Mouse (Mus musculus): ENCODE measurements around the gene Slc6a21. TPM values are rescaled to one million over a fixed set of nuclear protein-coding genes. Genes with fewer than 3 reads are reported as not detected.

The Slc6a21 gene
- polyA plus RNA-seq, 1 experiment: 0.43 TPM

- TF ChIP-seq POLR2A (IDR thresholded peaks at IDR 0.05; ENCODE audit: low read depth, low read length): no peak
- no peak for TF ChIP-seq CTCF (IDR thresholded peaks at IDR 0.05; ENCODE audit: extremely low read depth, insufficient read depth, insufficient read length, insufficient replicate concordance)
- Histone ChIP-seq H3K36me3 (ENCODE audit: control insufficient read depth, insufficient read depth, low read length) (no peaks in the 10 kb centered on the region), H3K4me1 (ENCODE audit: control insufficient read depth, insufficient read depth, insufficient read length) (peaks cover 3% of the 10 kb centered on the region; the same call in 1 of the 2 replicates), H3K27me3 (ENCODE audit: control insufficient read depth, insufficient read depth, low read length) (no peaks in the 10 kb centered on the region), H3K4me3 (ENCODE audit: extremely low read depth, insufficient read depth, insufficient read length) (no peak overlapping the region), H3K27ac (ENCODE audit: insufficient read depth, low read length) (no peak overlapping the region)
- 69% methylated on average over 10 of the region's 10 CpGs for WGBS
- DNase-seq (ENCODE audit: low read depth in 1 of 2, low spot score in 2 of 2): no peak
These were observed 35.6 kb downstream of the Slc6a21 start for GRCm38 (mm10) chr7:45312686-45313453.

GRCm38 (mm10) chr7:45313495-45313894 lies 36.2 kb downstream of the Slc6a21 start:
- DNase-seq (ENCODE audit: low read depth in 1 of 2, low spot score in 2 of 2): no peak
- H3K4me3 ChIP-seq (ENCODE audit: extremely low read depth, insufficient read depth, insufficient read length): no peak overlapping the region
- H3K27ac ChIP-seq (ENCODE audit: insufficient read depth, low read length): no peak overlapping the region
- H3K4me1 ChIP-seq (ENCODE audit: control insufficient read depth, insufficient read depth, insufficient read length): peaks cover under 1% of the 10 kb centered on the region; the same call in 1 of the 2 replicates
- WGBS: 38% methylated on average over 9 of the region's 9 CpGs
- H3K36me3 ChIP-seq (ENCODE audit: control insufficient read depth, insufficient read depth, low read length): no peaks in the 10 kb centered on the region
- no peak for TF ChIP-seq POLR2A (IDR thresholded peaks at IDR 0.05; ENCODE audit: low read depth, low read length)
- no peak for TF ChIP-seq CTCF (IDR thresholded peaks at IDR 0.05; ENCODE audit: extremely low read depth, insufficient read depth, insufficient read length, insufficient replicate concordance)
- H3K27me3 ChIP-seq (ENCODE audit: control insufficient read depth, insufficient read depth, low read length): no peaks in the 10 kb centered on the region

- 88% methylated on average over 10 of the region's 10 CpGs for WGBS
- Histone ChIP-seq H3K4me1 (ENCODE audit: control insufficient read depth, insufficient read depth, insufficient read length) (no peaks in the 10 kb centered on the region), H3K4me3 (ENCODE audit: extremely low read depth, insufficient read depth, insufficient read length) (no peak overlapping the region), H3K27ac (ENCODE audit: insufficient read depth, low read length) (no peak overlapping the region), H3K27me3 (ENCODE audit: control insufficient read depth, insufficient read depth, low read length) (no peaks in the 10 kb centered on the region), H3K36me3 (ENCODE audit: control insufficient read depth, insufficient read depth, low read length) (no peaks in the 10 kb centered on the region)
- TF ChIP-seq POLR2A (IDR thresholded peaks at IDR 0.05; ENCODE audit: low read depth, low read length): no peak
- TF ChIP-seq CTCF (IDR thresholded peaks at IDR 0.05; ENCODE audit: extremely low read depth, insufficient read depth, insufficient read length, insufficient replicate concordance): no peak
- no peak for DNase-seq (ENCODE audit: low read depth in 1 of 2, low spot score in 2 of 2)
These were observed 37.9 kb downstream of the Slc6a21 start for GRCm38 (mm10) chr7:45315182-45315701.

GRCm38 (mm10) chr7:45316536-45316935 lies 39.2 kb downstream of the Slc6a21 start:
- Histone ChIP-seq H3K27me3 (ENCODE audit: control insufficient read depth, insufficient read depth, low read length) (no peaks in the 10 kb centered on the region), H3K4me3 (ENCODE audit: extremely low read depth, insufficient read depth, insufficient read length) (no peak overlapping the region), H3K36me3 (ENCODE audit: control insufficient read depth, insufficient read depth, low read length) (no peaks in the 10 kb centered on the region), H3K4me1 (ENCODE audit: control insufficient read depth, insufficient read depth, insufficient read length) (no peaks in the 10 kb centered on the region), H3K27ac (ENCODE audit: insufficient read depth, low read length) (no peak overlapping the region)
- DNase-seq (ENCODE audit: low read depth in 1 of 2, low spot score in 2 of 2): no peak
- no peak for TF ChIP-seq CTCF (IDR thresholded peaks at IDR 0.05; ENCODE audit: extremely low read depth, insufficient read depth, insufficient read length, insufficient replicate concordance)
- no peak for TF ChIP-seq POLR2A (IDR thresholded peaks at IDR 0.05; ENCODE audit: low read depth, low read length)
- WGBS: 92% methylated on average over 14 of the region's 14 CpGs

- H3K36me3 ChIP-seq (ENCODE audit: control insufficient read depth, insufficient read depth, low read length): no peaks in the 10 kb centered on the region
- H3K27ac ChIP-seq (ENCODE audit: insufficient read depth, low read length): no peak overlapping the region
- no peak overlapping the region for H3K4me3 ChIP-seq (ENCODE audit: extremely low read depth, insufficient read depth, insufficient read length)
- no peaks in the 10 kb centered on the region for H3K27me3 ChIP-seq (ENCODE audit: control insufficient read depth, insufficient read depth, low read length)
- no peak for DNase-seq (ENCODE audit: low read depth in 1 of 2, low spot score in 2 of 2)
- WGBS: 91% methylated on average over 4 of the region's 4 CpGs
- TF ChIP-seq POLR2A (IDR thresholded peaks at IDR 0.05; ENCODE audit: low read depth, low read length): no peak
- TF ChIP-seq CTCF (IDR thresholded peaks at IDR 0.05; ENCODE audit: extremely low read depth, insufficient read depth, insufficient read length, insufficient replicate concordance): no peak
- H3K4me1 ChIP-seq (ENCODE audit: control insufficient read depth, insufficient read depth, insufficient read length): no peaks in the 10 kb centered on the region
These were observed 44.9 kb downstream of the Slc6a21 start for GRCm38 (mm10) chr7:45322245-45322644.

DNA sequence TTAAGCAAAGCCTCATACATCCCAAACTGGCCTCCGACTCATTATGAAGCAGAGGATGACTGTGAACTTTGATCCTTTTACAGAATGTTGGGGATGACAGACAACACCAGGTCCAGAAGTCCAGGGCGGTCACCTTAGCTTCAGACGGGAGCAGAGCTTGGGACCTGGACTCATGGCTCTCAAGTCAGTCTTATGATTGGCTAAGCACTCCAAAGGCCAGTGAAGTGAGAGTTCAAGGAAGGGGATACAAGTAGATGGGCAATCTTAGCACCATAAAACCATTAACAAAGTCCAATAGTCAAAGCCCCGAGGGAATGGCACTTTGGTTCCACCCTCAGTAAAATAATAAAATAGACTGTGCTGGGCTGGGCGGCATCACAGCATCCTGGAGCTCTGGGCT lies 45.8 kb downstream of the Slc6a21 start:
- no peak for DNase-seq (ENCODE audit: low read depth in 1 of 2, low spot score in 2 of 2)
- 90% methylated on average over 5 of the region's 5 CpGs for WGBS
- no peaks in the 10 kb centered on the region for H3K36me3 ChIP-seq (ENCODE audit: control insufficient read depth, insufficient read depth, low read length)
- no peak overlapping the region for H3K4me3 ChIP-seq (ENCODE audit: extremely low read depth, insufficient read depth, insufficient read length)
- no peak overlapping the region for H3K27ac ChIP-seq (ENCODE audit: insufficient read depth, low read length)
- H3K27me3 ChIP-seq (ENCODE audit: control insufficient read depth, insufficient read depth, low read length): no peaks in the 10 kb centered on the region
- TF ChIP-seq POLR2A (IDR thresholded peaks at IDR 0.05; ENCODE audit: low read depth, low read length) (no peak), CTCF (IDR thresholded peaks at IDR 0.05; ENCODE audit: extremely low read depth, insufficient read depth, insufficient read length, insufficient replicate concordance) (no peak)
- H3K4me1 ChIP-seq (ENCODE audit: control insufficient read depth, insufficient read depth, insufficient read length): no peaks in the 10 kb centered on the region

DNA sequence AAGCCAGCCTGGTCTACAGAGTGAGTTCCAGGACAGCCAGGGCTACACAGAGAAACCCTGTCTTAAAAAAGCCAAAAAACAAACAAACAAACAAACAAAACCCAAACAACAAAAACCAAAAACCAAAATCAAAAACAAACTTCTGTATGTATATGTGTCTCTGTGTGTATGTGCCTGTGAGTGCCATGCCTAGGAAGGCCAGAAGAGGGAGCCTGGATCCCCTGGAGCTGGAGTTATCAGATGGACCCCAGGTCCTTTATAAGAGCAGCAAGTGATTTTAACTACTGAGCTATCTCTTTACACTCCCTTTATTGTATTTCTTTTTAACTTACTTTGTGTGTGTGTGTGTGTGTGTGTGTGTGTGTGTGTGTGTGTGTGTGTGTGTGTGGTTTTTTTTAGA lies 48.5 kb downstream of the Slc6a21 start:
- no peak overlapping the region for H3K27ac ChIP-seq (ENCODE audit: insufficient read depth, low read length)
- H3K4me1 ChIP-seq (ENCODE audit: control insufficient read depth, insufficient read depth, insufficient read length): no peaks in the 10 kb centered on the region
- no peak for DNase-seq (ENCODE audit: low read depth in 1 of 2, low spot score in 2 of 2)
- no peak overlapping the region for H3K4me3 ChIP-seq (ENCODE audit: extremely low read depth, insufficient read depth, insufficient read length)
- no peak for TF ChIP-seq CTCF (IDR thresholded peaks at IDR 0.05; ENCODE audit: extremely low read depth, insufficient read depth, insufficient read length, insufficient replicate concordance)
- no peak for TF ChIP-seq POLR2A (IDR thresholded peaks at IDR 0.05; ENCODE audit: low read depth, low read length)
- no peaks in the 10 kb centered on the region for H3K27me3 ChIP-seq (ENCODE audit: control insufficient read depth, insufficient read depth, low read length)
- no peaks in the 10 kb centered on the region for H3K36me3 ChIP-seq (ENCODE audit: control insufficient read depth, insufficient read depth, low read length)

Data from spleen, adult 2 months (tissue).